Mouse (Mus musculus): ENCODE results near the gene Abcd1. TPM values are rescaled to one million over a fixed set of nuclear protein-coding genes. Genes with fewer than 3 reads are reported as not detected.

Gene Abcd1
- polyA plus RNA-seq, 1 experiment from 2014 or later, result 8.7 TPM

DNA sequence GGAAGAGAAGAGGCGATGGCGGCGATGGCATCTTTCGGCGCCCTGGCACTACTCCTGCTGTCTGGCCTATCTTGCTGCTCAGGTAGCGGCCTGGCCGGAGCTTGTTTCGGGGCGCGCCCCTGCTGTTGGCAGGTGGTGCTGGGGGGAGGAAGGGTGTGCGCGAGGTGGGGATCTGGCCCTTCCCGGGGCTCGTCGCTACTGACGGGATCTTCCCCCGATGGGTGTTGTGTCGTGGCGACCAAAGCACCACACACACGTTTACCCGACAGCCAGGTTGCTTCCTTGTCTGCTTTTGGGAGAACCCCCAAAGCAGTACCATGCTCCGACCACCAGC is 70.8 kb downstream of the Abcd1 start:
- peak overlapping the region; percentile 51 for H3K4me3 ChIP-seq (replicated peaks; ENCODE audit: low read depth, low read length)
- peaks cover 17% of the 10 kb centered on the region; the same call in 1 of the 2 replicates for H3K4me1 ChIP-seq (ENCODE audit: control insufficient read depth, insufficient read depth, low read length)
- ATAC-seq (ENCODE audit: low FRiP score, low TSS enrichment) (0 out of 2 replicates have a peak, but pooled peaks have one; percentile 5), DNase-seq (no peak)
- peak overlapping the region; percentile 91 for H3K27ac ChIP-seq (replicated peaks; ENCODE audit: low read depth, low read length)
- peak overlapping the region; percentile 72 for H3K9ac ChIP-seq (replicated peaks; ENCODE audit: low read length)
- H3K36me3 ChIP-seq (ENCODE audit: control insufficient read depth, insufficient read depth, low read length), result peaks cover 16% of the 10 kb centered on the region
- H3K4me2 ChIP-seq (ENCODE audit: low read length), result peak overlapping the region; percentile 65
- no peaks in the 10 kb centered on the region for H3K27me3 ChIP-seq (ENCODE audit: control insufficient read depth, insufficient read depth, low read length)
- WGBS, result 16% methylated on average over 19 of the region's 22 CpGs
- no peaks in the 10 kb centered on the region for H3K9me3 ChIP-seq (ENCODE audit: control insufficient read depth, low read length)

Other genes starting within 250 kb of the Abcd1 start
- gene Bgn, start 233.0 kb upstream of the Abcd1 start, polyA plus RNA-seq (2014; fragmentation: Nextera tagmentation; extraction: Ambion mirVana), result 9.2 and 30.6 TPM in 2 replicates
- 4.9 and 5.0 TPM in 2 replicates for gene Atp2b3, start 213.5 kb upstream of the Abcd1 start, polyA plus RNA-seq (2014; fragmentation: Nextera tagmentation; extraction: Ambion mirVana)
- gene Dusp9, start 77.2 kb upstream of the Abcd1 start, polyA plus RNA-seq (2014; fragmentation: Nextera tagmentation; extraction: Ambion mirVana), result 0.22 and 0.31 TPM in 2 replicates
- 138 and 176 TPM in 2 replicates for gene Pnck, start 56.5 kb upstream of the Abcd1 start, polyA plus RNA-seq (2014; fragmentation: Nextera tagmentation; extraction: Ambion mirVana)
- 8.9 and 9.5 TPM in 2 replicates for gene Slc6a8, start 43.4 kb upstream of the Abcd1 start, polyA plus RNA-seq (2014; fragmentation: Nextera tagmentation; extraction: Ambion mirVana)
- gene Bcap31, start 422 bp upstream of the Abcd1 start, polyA plus RNA-seq (2014; fragmentation: Nextera tagmentation; extraction: Ambion mirVana), result 106 and 116 TPM in 2 replicates
- 0.12 and 0.19 TPM in 2 replicates for gene Plxnb3, start 40.5 kb downstream of the Abcd1 start, polyA plus RNA-seq (2014; fragmentation: Nextera tagmentation; extraction: Ambion mirVana)
- gene Srpk3, start 57.8 kb downstream of the Abcd1 start, polyA plus RNA-seq (2014; fragmentation: Nextera tagmentation; extraction: Ambion mirVana), result 1.5 and 2.5 TPM in 2 replicates
- gene Idh3g, start 70.3 kb downstream of the Abcd1 start, polyA plus RNA-seq (2014; fragmentation: Nextera tagmentation; extraction: Ambion mirVana), result 248 and 252 TPM in 2 replicates
- gene Ssr4, start 70.4 kb downstream of the Abcd1 start, polyA plus RNA-seq (2014; fragmentation: Nextera tagmentation; extraction: Ambion mirVana), result 152 and 162 TPM in 2 replicates
- gene Pdzd4, start 108.4 kb downstream of the Abcd1 start, polyA plus RNA-seq (2014; fragmentation: Nextera tagmentation; extraction: Ambion mirVana), result 5.9 and 20.8 TPM in 2 replicates
- gene Avpr2, start 175.5 kb downstream of the Abcd1 start, polyA plus RNA-seq (2014; fragmentation: Nextera tagmentation; extraction: Ambion mirVana), result not detected in 2 replicates
- gene L1cam, start 179.5 kb downstream of the Abcd1 start, polyA plus RNA-seq (2014; fragmentation: Nextera tagmentation; extraction: Ambion mirVana), result 84.0 and 103 TPM in 2 replicates
- 1.8 and 2.1 TPM in 2 replicates for gene Arhgap4, start 205.3 kb downstream of the Abcd1 start, polyA plus RNA-seq (2014; fragmentation: Nextera tagmentation; extraction: Ambion mirVana)
- gene Naa10, start 205.3 kb downstream of the Abcd1 start, polyA plus RNA-seq (2014; fragmentation: Nextera tagmentation; extraction: Ambion mirVana), result 82.2 and 89.0 TPM in 2 replicates
- gene Renbp, start 214.3 kb downstream of the Abcd1 start, polyA plus RNA-seq (2014; fragmentation: Nextera tagmentation; extraction: Ambion mirVana), result 3.0 and 11.1 TPM in 2 replicates
- 61.5 and 73.2 TPM in 2 replicates for gene Hcfc1, start 249.8 kb downstream of the Abcd1 start, polyA plus RNA-seq (2014; fragmentation: Nextera tagmentation; extraction: Ambion mirVana)